Mouse (Mus musculus): ENCODE data around the gene Cryz. TPM values are rescaled to one million over a fixed set of nuclear protein-coding genes. Genes with fewer than 3 reads are reported as not detected.

Cryz gene
- polyA plus RNA-seq (2012; rRNA removed) = 5.9 and 7.8 TPM in 2 replicates

DNA sequence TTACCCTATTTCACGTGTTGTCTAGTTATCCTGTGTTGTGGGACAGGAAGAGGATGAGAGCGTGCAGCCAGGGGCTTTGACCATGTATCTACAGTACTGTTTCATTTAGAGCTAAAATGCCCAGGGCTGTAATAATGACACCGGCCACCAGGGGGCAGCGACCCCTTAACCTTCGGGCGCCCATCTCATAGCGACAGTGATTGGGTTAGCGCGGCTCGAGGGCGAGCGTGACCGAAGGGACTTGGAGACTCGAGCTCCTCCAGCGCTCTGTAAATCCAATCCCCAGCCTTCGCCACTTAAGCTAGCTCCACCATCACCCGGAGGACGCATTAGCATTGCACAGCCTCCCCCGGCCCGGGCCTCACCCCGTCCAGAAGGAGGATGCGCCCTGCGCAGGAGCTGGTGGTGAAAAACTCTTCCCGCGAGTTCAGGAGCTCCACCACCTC is at the start of gene Cryz:
Gene Cryz (plus strand): TSS at position 224 of the 446 bp plus-strand sequence.

GRCm38 (mm10) chr3:154596934-154597554 is 533 bp downstream of the Cryz start, which contains the start of gene Tyw3:
TSS of gene Tyw3 (minus strand) at chr3:154597104.

DNA sequence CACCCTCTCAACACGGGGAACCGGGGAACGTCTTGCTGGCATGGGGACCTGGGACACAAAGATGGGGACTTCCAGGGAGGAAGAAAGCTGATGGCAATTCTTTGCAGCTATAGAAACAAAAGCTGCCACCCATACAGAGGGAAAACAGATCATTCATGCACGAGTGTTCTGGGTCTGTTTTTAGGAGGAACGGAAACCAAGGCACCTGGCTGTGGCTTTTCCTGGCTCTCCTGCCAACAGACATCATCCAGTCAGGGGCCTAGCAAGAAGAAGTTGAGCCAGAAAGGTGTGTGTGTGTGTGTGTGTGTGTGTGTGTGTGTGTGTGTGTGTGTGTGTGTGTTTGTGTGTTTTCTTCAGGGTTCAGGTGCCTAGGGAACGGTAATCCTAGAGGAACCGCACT is 67.0 kb downstream of the Cryz start, which contains the start of gene Erich3:
Gene Erich3 (plus strand): TSS at position 315 of the 400 bp plus-strand sequence.

Other genes with a start within 250 kb of the Cryz start
- gene Tyw3, start 393 bp downstream of the Cryz start, polyA plus RNA-seq (2012; rRNA removed) = 7.2 and 8.0 TPM in 2 replicates
- 0.12 and 0.14 TPM in 2 replicates for gene Erich3, start 67.1 kb downstream of the Cryz start, polyA plus RNA-seq (2012; rRNA removed)

Data from colon, adult 2 months (tissue).